Mouse (Mus musculus) ovary, adult 18-20 months (tissue): ENCODE measurements at regions not wholly inside any gene's neighbourhood (a gene's known extent, or its start where the extent isn't known, plus 50 kb on each side); places are given as distances from the start of the nearest gene placed in this dataset.

Experiments used
- DNase-seq: peaks from one replicate; pipeline ENCODE4 v3.0.0; 2022; ENCODE audit warnings: low spot score, mixed read lengths

DNA sequence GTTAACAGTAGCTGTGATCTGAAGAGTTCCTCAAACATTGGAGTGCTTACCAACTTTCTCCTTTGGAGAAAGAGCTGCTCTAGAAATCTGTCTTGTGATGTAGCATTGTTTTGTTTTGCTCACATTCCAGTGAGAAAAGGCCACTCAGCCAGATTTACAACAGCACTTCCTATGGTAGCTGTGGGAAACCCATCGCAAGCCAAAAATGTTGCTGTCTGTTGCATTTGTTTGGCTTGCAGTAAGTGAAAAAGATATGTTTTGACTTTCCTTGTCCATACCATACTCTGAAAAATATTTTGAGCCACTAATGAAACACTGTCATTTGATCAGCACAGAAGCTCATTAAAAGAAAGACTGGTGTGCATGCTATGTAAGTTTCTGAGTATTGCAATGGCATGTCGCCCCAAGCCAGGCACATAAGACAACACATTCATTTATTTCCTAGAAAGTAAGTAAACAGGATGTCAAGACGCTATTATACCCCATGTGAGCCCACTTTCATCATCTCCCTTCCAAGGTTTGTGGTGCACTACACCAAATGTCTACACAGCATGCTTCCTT is 66.2 kb downstream of the Car2 start:
- no peak for DNase-seq

GRCm38 (mm10) chr3:14952951-14953350 is 66.9 kb downstream of the Car2 start:
- no peak for DNase-seq

GRCm38 (mm10) chr3:14957481-14957880 is 71.4 kb downstream of the Car2 start:
- DNase-seq = no peak

GRCm38 (mm10) chr3:14958277-14958676 is 72.2 kb downstream of the Car2 start:
- DNase-seq = no peak

DNA sequence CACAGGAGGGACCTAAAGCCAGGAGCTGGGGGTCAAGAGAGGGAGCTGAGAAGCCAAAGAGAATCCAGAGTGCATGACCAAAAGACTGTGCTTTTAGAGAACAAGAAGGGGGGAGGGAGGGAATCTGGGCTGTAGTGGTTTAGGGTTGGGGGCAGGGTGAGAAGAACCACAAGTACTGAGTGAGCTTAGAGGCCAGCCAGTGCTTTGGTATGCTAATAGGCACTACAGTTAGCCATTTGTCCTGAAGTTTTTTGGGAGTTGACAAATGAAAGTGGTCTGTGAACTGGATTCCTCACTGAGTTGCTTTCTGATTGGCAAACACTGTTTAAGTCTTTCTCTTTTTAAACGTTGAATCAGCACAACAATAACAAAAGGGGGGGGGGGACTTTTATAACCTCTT is 73.5 kb downstream of the Car2 start:
- no peak for DNase-seq

GRCm38 (mm10) chr3:14964795-14965194 is 78.7 kb downstream of the Car2 start:
- no peak for DNase-seq

GRCm38 (mm10) chr3:14965438-14966044 is 79.5 kb downstream of the Car2 start:
- DNase-seq = no peak

GRCm38 (mm10) chr3:14967235-14967634 is 81.2 kb downstream of the Car2 start:
- DNase-seq = no peak

- DNase-seq = no peak
Measured at GRCm38 (mm10) chr3:14968345-14968744, 82.3 kb downstream of the Car2 start.

- DNase-seq = no peak
Measured at GRCm38 (mm10) chr3:14969698-14970097, 83.6 kb downstream of the Car2 start.

- DNase-seq = no peak
Measured at GRCm38 (mm10) chr3:14971647-14972046, 85.6 kb downstream of the Car2 start.

- no peak for DNase-seq
Measured at GRCm38 (mm10) chr3:14974758-14975157, 88.7 kb downstream of the Car2 start.

DNA sequence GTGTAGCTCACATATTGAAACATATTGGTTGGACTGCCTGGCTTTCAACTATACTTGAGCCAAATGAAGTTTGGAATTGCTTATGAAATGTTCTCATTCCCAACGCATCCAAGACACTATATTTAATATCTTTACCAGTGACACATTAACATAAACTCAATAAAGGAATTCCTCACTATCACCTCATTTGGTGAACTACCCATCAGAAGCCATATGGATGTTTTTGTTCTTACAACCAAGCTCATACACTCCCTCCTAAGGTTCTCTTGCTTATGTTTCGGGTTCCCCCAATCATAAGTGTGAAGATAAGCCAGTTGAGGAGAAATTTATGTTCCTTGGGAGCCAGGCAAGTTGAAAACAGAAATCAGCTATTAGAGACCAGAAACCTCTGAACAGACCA is 89.1 kb downstream of the Car2 start:
- no peak for DNase-seq

- DNase-seq = no peak
Measured at GRCm38 (mm10) chr3:14979116-14979613, 93.1 kb downstream of the Car2 start.

GRCm38 (mm10) chr3:14989635-14990034 is 103.6 kb downstream of the Car2 start:
- no peak for DNase-seq

DNA sequence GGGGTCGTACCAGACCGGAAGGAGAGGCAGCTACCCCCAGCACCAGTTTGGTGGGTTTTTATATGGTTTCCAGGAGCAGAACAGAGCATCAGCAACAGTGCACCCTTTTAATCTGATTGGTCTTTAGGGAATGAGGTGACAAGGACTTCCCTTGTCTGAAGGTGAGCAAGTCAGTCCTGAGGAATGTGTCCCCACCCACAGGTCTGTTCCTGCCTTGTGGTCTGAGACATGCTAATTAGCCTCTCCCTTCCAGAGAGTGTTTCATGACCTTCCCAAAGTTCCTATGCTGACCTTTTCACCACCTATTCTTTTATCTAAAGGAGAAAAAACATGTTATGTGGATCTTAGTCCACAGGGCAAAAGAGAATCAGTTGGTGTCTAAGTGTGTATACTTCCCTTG is 107.9 kb downstream of the Car2 start:
- no peak for DNase-seq

GRCm38 (mm10) chr3:14997241-14997640 is 111.2 kb downstream of the Car2 start:
- DNase-seq = no peak

DNA sequence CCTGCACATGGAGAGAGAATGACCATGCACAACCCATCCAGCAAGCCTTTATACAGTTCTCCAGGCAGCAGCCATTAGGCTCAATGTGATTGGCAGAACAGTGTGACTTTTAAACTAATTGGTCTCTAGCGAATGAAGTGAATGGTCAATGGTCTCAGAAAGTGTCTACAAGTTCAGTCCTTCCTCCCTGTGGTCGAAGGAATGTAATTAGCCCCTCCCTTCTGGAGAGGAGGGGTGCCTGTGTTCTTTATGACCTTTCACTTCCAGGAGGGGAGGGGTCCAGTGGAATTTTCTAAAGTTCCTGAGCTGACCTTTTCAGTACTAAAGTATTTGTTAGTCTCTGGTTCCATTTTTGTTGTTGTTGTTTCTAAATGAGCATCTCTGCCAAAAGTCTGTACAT is 112.4 kb downstream of the Car2 start:
- no peak for DNase-seq

GRCm38 (mm10) chr3:14999411-14999810 is 113.3 kb downstream of the Car2 start:
- no peak for DNase-seq

DNA sequence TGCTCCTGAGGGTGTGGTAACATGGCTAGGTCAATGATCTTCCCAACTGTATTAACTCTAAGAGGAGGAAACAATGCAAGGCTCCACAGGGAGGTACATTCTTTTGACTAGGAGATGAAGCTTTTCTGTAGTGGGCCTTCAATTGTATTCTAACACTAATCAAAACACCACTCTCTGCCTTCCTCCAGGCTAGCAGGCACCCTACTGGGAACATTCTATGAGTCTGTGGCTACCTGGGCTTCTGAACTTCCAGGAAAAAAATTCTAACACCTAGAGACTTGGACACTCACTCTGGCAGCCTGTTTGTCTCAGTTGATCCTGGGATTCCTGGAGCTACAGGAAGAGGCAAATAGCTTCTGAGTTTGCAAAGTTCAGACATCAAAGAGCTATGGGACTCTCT is 113.8 kb downstream of the Car2 start:
- no peak for DNase-seq

DNA sequence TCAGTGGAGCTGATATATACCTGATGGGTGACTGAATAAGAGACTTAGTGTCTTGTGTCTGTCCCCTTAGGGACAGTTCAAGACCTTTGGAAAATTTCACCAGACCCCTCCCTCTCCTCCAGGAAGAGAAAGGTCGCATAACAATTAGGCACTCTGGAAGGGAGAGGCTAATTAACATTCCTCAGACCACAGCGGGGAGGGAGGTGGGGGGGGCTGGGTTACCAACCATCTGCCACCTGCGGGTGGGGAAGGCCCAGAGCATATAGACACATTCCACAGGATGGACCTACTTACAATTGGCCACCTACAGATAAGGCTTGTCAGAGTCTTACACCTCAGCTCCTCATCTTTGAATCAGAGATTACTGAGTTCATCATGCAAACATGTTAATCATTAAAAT is 114.6 kb downstream of the Car2 start:
- DNase-seq = no peak

GRCm38 (mm10) chr3:15007821-15008220 is 121.7 kb downstream of the Car2 start:
- DNase-seq = no peak

GRCm38 (mm10) chr3:15008501-15008900 is 122.4 kb downstream of the Car2 start:
- no peak for DNase-seq

GRCm38 (mm10) chr3:15009747-15010146 is 123.7 kb downstream of the Car2 start:
- DNase-seq = no peak
